Mouse (Mus musculus): Measurements from ENCODE around the gene Kcnn1. TPM values are rescaled to one million over a fixed set of nuclear protein-coding genes. Genes with fewer than 3 reads are reported as not detected.

The Kcnn1 gene
- polyA plus RNA-seq, 1 experiment, result 11.9 TPM

- Histone ChIP-seq H3ac (ENCODE audit: control insufficient read depth, insufficient read length) (no peak overlapping the region), H3K4me3 (no peak overlapping the region), H3K27me3 (ENCODE audit: control insufficient read depth, insufficient read depth, insufficient read length) (no peaks in the 10 kb centered on the region), H3K79me2 (ENCODE audit: control insufficient read depth, insufficient read depth) (peaks cover 6% of the 10 kb centered on the region), H3K4me2 (ENCODE audit: low read depth) (no peak overlapping the region), H3K36me3 (ENCODE audit: control insufficient read depth, insufficient read depth) (no peaks in the 10 kb centered on the region)
- TF ChIP-seq TCF12 (IDR thresholded peaks at IDR 0.05; ENCODE audit: insufficient read depth, poor library complexity, severe bottlenecking), result no peak
- TF ChIP-seq POLR2A (IDR thresholded peaks at IDR 0.05; ENCODE audit: insufficient read length, low read depth), result no peak
- no peak for TF ChIP-seq TCF3 (IDR thresholded peaks at IDR 0.05; ENCODE audit: insufficient read length, low read depth)
- no peak for TF ChIP-seq SRF (IDR thresholded peaks at IDR 0.05; ENCODE audit: control insufficient read depth, insufficient read length, low read depth)
- TF ChIP-seq MYOD1 (IDR thresholded peaks at IDR 0.05; ENCODE audit: control insufficient read depth in 1 of 3, insufficient read length in 2 of 3, low read depth in 2 of 3), result no peak
- no peak for TF ChIP-seq POLR2AphosphoS2 (IDR thresholded peaks at IDR 0.05; ENCODE audit: insufficient read length, low read depth)
- TF ChIP-seq MAX (IDR thresholded peaks at IDR 0.05; ENCODE audit: low read depth), result no peak
- TF ChIP-seq MYOG (IDR thresholded peaks at IDR 0.05; ENCODE audit: control insufficient read depth in 1 of 3, insufficient read depth in 1 of 3, insufficient read length in 2 of 3, low read depth in 2 of 3), result no peak
- TF ChIP-seq E2F4 (IDR thresholded peaks at IDR 0.05; ENCODE audit: insufficient read depth), result no peak
- TF ChIP-seq USF1 (IDR thresholded peaks at IDR 0.05; ENCODE audit: low read depth), result no peak
- no peak for TF ChIP-seq REST (IDR thresholded peaks at IDR 0.05; ENCODE audit: insufficient read depth, insufficient read length)
- no peak for TF ChIP-seq CEBPB (IDR thresholded peaks at IDR 0.05; ENCODE audit: insufficient read depth, poor library complexity, severe bottlenecking)
These were observed 6.1 kb upstream of the Kcnn1 start for GRCm38 (mm10) chr8:70869199-70869571.

GRCm38 (mm10) chr8:70868559-70869198 is 5.6 kb upstream of the Kcnn1 start:
- Histone ChIP-seq H3K4me2 (ENCODE audit: low read depth) (no peak overlapping the region), H3ac (ENCODE audit: control insufficient read depth, insufficient read length) (no peak overlapping the region), H3K79me2 (ENCODE audit: control insufficient read depth, insufficient read depth) (peaks cover 6% of the 10 kb centered on the region), H3K27me3 (ENCODE audit: control insufficient read depth, insufficient read depth, insufficient read length) (no peaks in the 10 kb centered on the region), H3K36me3 (ENCODE audit: control insufficient read depth, insufficient read depth) (no peaks in the 10 kb centered on the region), H3K4me3 (no peak overlapping the region)
- TF ChIP-seq MAX (IDR thresholded peaks at IDR 0.05; ENCODE audit: low read depth), result no peak
- no peak for TF ChIP-seq USF1 (IDR thresholded peaks at IDR 0.05; ENCODE audit: low read depth)
- TF ChIP-seq REST (IDR thresholded peaks at IDR 0.05; ENCODE audit: insufficient read depth, insufficient read length), result no peak
- TF ChIP-seq POLR2AphosphoS2 (IDR thresholded peaks at IDR 0.05; ENCODE audit: insufficient read length, low read depth), result peak; percentile 39
- TF ChIP-seq TCF3 (IDR thresholded peaks at IDR 0.05; ENCODE audit: insufficient read length, low read depth), result no peak
- TF ChIP-seq SRF (IDR thresholded peaks at IDR 0.05; ENCODE audit: control insufficient read depth, insufficient read length, low read depth), result no peak
- no peak for TF ChIP-seq TCF12 (IDR thresholded peaks at IDR 0.05; ENCODE audit: insufficient read depth, poor library complexity, severe bottlenecking)

GRCm38 (mm10) chr8:70866566-70866965 is 3.5 kb upstream of the Kcnn1 start:
- TF ChIP-seq POLR2AphosphoS2 (IDR thresholded peaks at IDR 0.05; ENCODE audit: insufficient read length, low read depth) (peak; percentile 29), TCF3 (IDR thresholded peaks at IDR 0.05; ENCODE audit: insufficient read length, low read depth) (no peak)
- no peaks in the 10 kb centered on the region for H3K36me3 ChIP-seq (ENCODE audit: control insufficient read depth, insufficient read depth)
- H3K27me3 ChIP-seq (ENCODE audit: control insufficient read depth, insufficient read depth, insufficient read length), result no peaks in the 10 kb centered on the region
- no peak overlapping the region for H3K4me3 ChIP-seq
- H3ac ChIP-seq (ENCODE audit: control insufficient read depth, insufficient read length), result no peak overlapping the region
- H3K4me2 ChIP-seq (ENCODE audit: low read depth), result peak overlapping the region; percentile 81
- no peaks in the 10 kb centered on the region for H3K79me2 ChIP-seq (ENCODE audit: control insufficient read depth, insufficient read depth)

GRCm38 (mm10) chr8:70866001-70866520 is 3.0 kb upstream of the Kcnn1 start:
- TF ChIP-seq TCF3 (IDR thresholded peaks at IDR 0.05; ENCODE audit: insufficient read length, low read depth), result no peak
- TF ChIP-seq MAX (IDR thresholded peaks at IDR 0.05; ENCODE audit: low read depth), result no peak
- no peak for TF ChIP-seq TCF12 (IDR thresholded peaks at IDR 0.05; ENCODE audit: insufficient read depth, poor library complexity, severe bottlenecking)
- TF ChIP-seq E2F4 (IDR thresholded peaks at IDR 0.05; ENCODE audit: insufficient read depth), result no peak
- no peak for TF ChIP-seq POLR2AphosphoS2 (IDR thresholded peaks at IDR 0.05; ENCODE audit: insufficient read length, low read depth)
- TF ChIP-seq REST (IDR thresholded peaks at IDR 0.05; ENCODE audit: insufficient read depth, insufficient read length), result no peak
- no peak for TF ChIP-seq USF1 (IDR thresholded peaks at IDR 0.05; ENCODE audit: low read depth)
- no peak for TF ChIP-seq SRF (IDR thresholded peaks at IDR 0.05; ENCODE audit: control insufficient read depth, insufficient read length, low read depth)
- H3K27me3 ChIP-seq (ENCODE audit: control insufficient read depth, insufficient read depth, insufficient read length), result no peaks in the 10 kb centered on the region
- peak overlapping the region; percentile 33 for H3K4me3 ChIP-seq

GRCm38 (mm10) chr8:70865350-70866000 is 2.4 kb upstream of the Kcnn1 start:
- no peaks in the 10 kb centered on the region for H3K79me2 ChIP-seq (ENCODE audit: control insufficient read depth, insufficient read depth)
- no peaks in the 10 kb centered on the region for H3K27me3 ChIP-seq (ENCODE audit: control insufficient read depth, insufficient read depth, insufficient read length)
- TF ChIP-seq MAX (IDR thresholded peaks at IDR 0.05; ENCODE audit: low read depth) (no peak), MYOD1 (IDR thresholded peaks at IDR 0.05; ENCODE audit: control insufficient read depth in 1 of 3, insufficient read length in 2 of 3, low read depth in 2 of 3) (peak in 1 of 3 experiments; percentile 36), E2F4 (IDR thresholded peaks at IDR 0.05; ENCODE audit: insufficient read depth) (no peak), POLR2A (IDR thresholded peaks at IDR 0.05; ENCODE audit: insufficient read length, low read depth) (peak; percentile 82), POLR2AphosphoS2 (IDR thresholded peaks at IDR 0.05; ENCODE audit: insufficient read length, low read depth) (peak; percentile 79)
- no peak overlapping the region for H3ac ChIP-seq (ENCODE audit: control insufficient read depth, insufficient read length)
- H3K4me3 ChIP-seq, result peak overlapping the region; percentile 33
- H3K36me3 ChIP-seq (ENCODE audit: control insufficient read depth, insufficient read depth), result no peaks in the 10 kb centered on the region
- peak overlapping the region; percentile 87 for H3K4me2 ChIP-seq (ENCODE audit: low read depth)

More at GRCm38 (mm10) chr8:70866001-70866520, 3.0 kb upstream of the Kcnn1 start:
- Histone ChIP-seq H3K36me3 (ENCODE audit: control insufficient read depth, insufficient read depth) (no peaks in the 10 kb centered on the region), H3ac (ENCODE audit: control insufficient read depth, insufficient read length) (no peak overlapping the region), H3K79me2 (ENCODE audit: control insufficient read depth, insufficient read depth) (no peaks in the 10 kb centered on the region), H3K4me2 (ENCODE audit: low read depth) (peak overlapping the region; percentile 81)
